Mouse (Mus musculus): Measurements from ENCODE around the gene Vmn2r-ps159.

- TF ChIP-seq CTCF (IDR thresholded peaks at IDR 0.05; ENCODE audit: low read depth, low read length) (no peak), POLR2A (IDR thresholded peaks at IDR 0.05; ENCODE audit: borderline replicate concordance, low read depth, low read length) (no peak)
Observed at GRCm38 (mm10) chr4:156343332-156343731, 12.4 kb downstream of the Vmn2r-ps159 start.
